Mouse (Mus musculus): ENCODE results near the gene Polr3c. TPM values are rescaled to one million over a fixed set of nuclear protein-coding genes. Genes with fewer than 3 reads are reported as not detected.
A peak's percentile ranks its signal among the peaks of the same experiment; 100 is the strongest.
"Not testable (repeated sequence)": the region's sequence is repeated elsewhere in the genome, so short reads cannot be mapped to it uniquely, and the experiment has no call there.

Gene Polr3c
- polyA plus RNA-seq, 2 experiments: 26.3 to 40.5 TPM

DNA sequence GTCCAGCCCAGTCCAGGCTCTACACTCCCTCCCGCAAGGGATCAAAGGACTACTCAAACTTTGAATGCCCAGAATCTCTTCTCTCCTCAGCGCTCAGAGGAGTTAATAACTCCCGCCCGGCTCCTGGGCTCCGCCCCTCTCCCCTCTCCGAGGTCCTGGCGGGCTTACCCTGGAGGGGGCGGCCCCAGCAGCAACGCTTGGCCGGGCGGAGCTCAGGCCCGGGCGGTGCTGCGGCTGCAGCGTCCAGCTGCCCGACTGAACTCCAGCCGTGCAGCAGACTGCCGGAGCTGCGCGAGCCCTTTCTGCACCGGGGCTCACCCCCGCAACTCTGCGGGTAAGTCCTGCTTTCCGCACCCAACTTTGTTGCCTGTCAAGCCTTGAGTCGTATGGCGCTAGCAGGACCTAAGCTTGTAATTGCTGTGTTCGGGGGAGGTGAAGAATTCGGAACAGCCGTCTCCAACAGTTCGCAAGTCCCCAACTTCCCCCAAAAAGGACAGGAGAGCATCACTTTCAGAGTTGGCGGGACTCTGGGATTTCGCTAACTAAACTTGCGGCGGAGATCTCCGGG, 31.1 kb downstream of the Polr3c start, which contains the start of gene Pias3:
Gene Pias3 (plus strand): TSS at position 187 of the 568 bp plus-strand sequence.
- peaks cover 14% of the 10 kb centered on the region for H3K4me1 ChIP-seq (ENCODE audit: control insufficient read depth, insufficient read depth, low read length)
- under 1% methylated on average over 35 of the region's 35 CpGs for whole genome bisulfite sequencing
- 0 out of 2 replicates have a peak, but pooled peaks have one; percentile 70 for TF ChIP-seq POLR2A (IDR thresholded peaks at IDR 0.05; ENCODE audit: borderline replicate concordance, extremely low read depth, insufficient read depth, insufficient read length)
- no peaks in the 10 kb centered on the region for H3K27me3 ChIP-seq (ENCODE audit: control insufficient read depth, insufficient read depth, low read length)
- H3K9ac ChIP-seq (ENCODE audit: low read depth, low read length, severe bottlenecking): peak within 1 kb of the TSS; percentile 79
- H3K4me2 ChIP-seq (replicated peaks; ENCODE audit: low read depth, low read length, severe bottlenecking): peak within 1 kb of the TSS; percentile 72
- H3K27ac ChIP-seq (replicated peaks; ENCODE audit: low read depth, low read length): peak within 1 kb of the TSS; percentile 91
- H3K9me3 ChIP-seq (ENCODE audit: control insufficient read depth, low read length): no peaks in the 10 kb centered on the region
- peak within 1 kb of the TSS; percentile 81 for H3K4me3 ChIP-seq (replicated peaks; ENCODE audit: low read length)
- ATAC-seq (ENCODE audit: low FRiP score, low read depth) (peak; percentile 85), DNase-seq (ENCODE audit: low spot score) (peak; percentile 88)
- peaks cover 20% of the 10 kb centered on the region for H3K36me3 ChIP-seq (ENCODE audit: control insufficient read depth, insufficient read depth, low read length)

DNA sequence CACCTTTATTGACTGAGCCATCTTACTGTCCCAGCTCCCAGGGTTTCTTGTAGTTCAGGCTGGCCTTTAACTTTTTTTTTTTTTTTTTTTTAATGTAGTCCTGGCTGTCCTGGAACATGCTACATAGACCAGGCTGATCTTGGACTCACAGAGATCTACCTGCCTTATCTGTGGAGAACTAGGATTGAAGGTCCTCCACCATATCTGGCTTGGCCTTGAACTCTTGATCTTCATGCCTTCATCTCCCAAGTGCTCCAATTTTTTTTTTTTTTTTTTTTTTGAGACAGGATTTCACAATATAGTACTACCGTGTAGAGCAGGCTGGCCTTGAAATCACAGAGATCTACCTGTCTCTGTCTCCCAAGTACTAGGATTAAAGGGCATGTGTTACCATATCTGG, 33.8 kb downstream of the Polr3c start:
- Histone ChIP-seq H3K4me1 (ENCODE audit: control insufficient read depth, insufficient read depth, low read length) (peaks cover 12% of the 10 kb centered on the region), H3K27me3 (ENCODE audit: control insufficient read depth, insufficient read depth, low read length) (no peaks in the 10 kb centered on the region), H3K9ac (ENCODE audit: low read depth, low read length, severe bottlenecking) (no peak overlapping the region), H3K27ac (replicated peaks; ENCODE audit: low read depth, low read length) (no peak overlapping the region), H3K9me3 (ENCODE audit: control insufficient read depth, low read length) (no peaks in the 10 kb centered on the region), H3K36me3 (ENCODE audit: control insufficient read depth, insufficient read depth, low read length) (no peaks in the 10 kb centered on the region), H3K4me3 (replicated peaks; ENCODE audit: low read length) (no peak overlapping the region), H3K4me2 (replicated peaks; ENCODE audit: low read depth, low read length, severe bottlenecking) (no peak overlapping the region)
- no peak for TF ChIP-seq POLR2A (IDR thresholded peaks at IDR 0.05; ENCODE audit: borderline replicate concordance, extremely low read depth, insufficient read depth, insufficient read length)
- ATAC-seq (ENCODE audit: low FRiP score, low read depth) (no peak), DNase-seq (ENCODE audit: low spot score) (no peak)
- 86% methylated on average over 1 of the region's 1 CpGs for WGBS

DNA sequence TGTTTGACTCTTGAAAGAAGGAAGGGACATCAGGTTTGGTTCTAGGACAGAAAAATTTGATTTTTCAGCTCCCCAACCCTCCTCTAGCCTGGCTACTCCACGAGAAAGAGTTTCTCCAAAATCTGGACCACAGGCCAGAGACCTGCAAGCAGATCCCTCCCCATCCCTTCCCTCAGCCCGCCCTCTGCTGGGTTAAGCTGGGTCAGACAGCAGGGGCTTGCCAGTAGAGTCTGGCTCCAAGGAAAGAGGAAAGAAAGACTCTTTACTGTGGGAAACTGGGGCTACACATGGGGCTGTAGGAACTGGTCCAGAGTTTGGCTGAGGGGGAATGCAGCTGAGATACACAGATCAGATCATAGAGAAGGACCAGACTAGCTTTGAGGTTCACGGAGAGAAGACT, 34.9 kb downstream of the Polr3c start:
- 14% methylated on average over 3 of the region's 3 CpGs for WGBS
- Histone ChIP-seq H3K9ac (ENCODE audit: low read depth, low read length, severe bottlenecking) (no peak overlapping the region), H3K27ac (replicated peaks; ENCODE audit: low read depth, low read length) (no peak overlapping the region), H3K4me3 (replicated peaks; ENCODE audit: low read length) (no peak overlapping the region), H3K27me3 (ENCODE audit: control insufficient read depth, insufficient read depth, low read length) (no peaks in the 10 kb centered on the region), H3K4me2 (replicated peaks; ENCODE audit: low read depth, low read length, severe bottlenecking) (no peak overlapping the region), H3K36me3 (ENCODE audit: control insufficient read depth, insufficient read depth, low read length) (no peaks in the 10 kb centered on the region), H3K9me3 (ENCODE audit: control insufficient read depth, low read length) (no peaks in the 10 kb centered on the region), H3K4me1 (ENCODE audit: control insufficient read depth, insufficient read depth, low read length) (peaks cover 6% of the 10 kb centered on the region)
- no peak for TF ChIP-seq POLR2A (IDR thresholded peaks at IDR 0.05; ENCODE audit: borderline replicate concordance, extremely low read depth, insufficient read depth, insufficient read length)
- no peak for ATAC-seq (ENCODE audit: low FRiP score, low read depth)
- no peak for DNase-seq (ENCODE audit: low spot score)

DNA sequence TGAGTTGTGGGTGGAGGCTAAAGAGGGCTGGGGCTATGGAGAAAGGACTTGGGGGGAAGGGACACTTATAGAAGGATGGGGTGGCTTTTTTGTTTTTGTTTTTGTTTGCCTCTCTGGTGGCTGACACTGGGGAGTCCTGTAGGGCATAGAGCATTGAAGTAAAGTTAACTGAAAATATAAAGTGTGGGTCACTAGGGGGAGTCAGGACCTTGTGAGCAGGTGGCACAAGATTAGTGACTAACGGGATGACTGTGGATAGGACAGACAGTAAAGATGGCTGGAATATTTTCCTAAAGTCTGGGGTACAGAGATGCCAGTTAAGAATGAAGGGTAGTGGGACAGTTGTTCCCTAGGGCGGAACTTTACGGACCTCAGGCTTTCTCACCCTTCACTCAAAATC, 37.1 kb downstream of the Polr3c start:
- Histone ChIP-seq H3K27ac (replicated peaks; ENCODE audit: low read depth, low read length) (no peak overlapping the region), H3K9ac (ENCODE audit: low read depth, low read length, severe bottlenecking) (no peak overlapping the region), H3K4me2 (replicated peaks; ENCODE audit: low read depth, low read length, severe bottlenecking) (no peak overlapping the region), H3K27me3 (ENCODE audit: control insufficient read depth, insufficient read depth, low read length) (no peaks in the 10 kb centered on the region), H3K9me3 (ENCODE audit: control insufficient read depth, low read length) (no peaks in the 10 kb centered on the region), H3K4me3 (replicated peaks; ENCODE audit: low read length) (no peak overlapping the region), H3K4me1 (ENCODE audit: control insufficient read depth, insufficient read depth, low read length) (0 out of 2 replicates have a peak, but pooled peaks cover 2% of the 10 kb centered on the region), H3K36me3 (ENCODE audit: control insufficient read depth, insufficient read depth, low read length) (no peaks in the 10 kb centered on the region)
- TF ChIP-seq POLR2A (IDR thresholded peaks at IDR 0.05; ENCODE audit: borderline replicate concordance, extremely low read depth, insufficient read depth, insufficient read length): no peak
- ATAC-seq (ENCODE audit: low FRiP score, low read depth): no peak
- DNase-seq (ENCODE audit: low spot score): no peak
- 49% methylated on average over 3 of the region's 3 CpGs for WGBS

DNA sequence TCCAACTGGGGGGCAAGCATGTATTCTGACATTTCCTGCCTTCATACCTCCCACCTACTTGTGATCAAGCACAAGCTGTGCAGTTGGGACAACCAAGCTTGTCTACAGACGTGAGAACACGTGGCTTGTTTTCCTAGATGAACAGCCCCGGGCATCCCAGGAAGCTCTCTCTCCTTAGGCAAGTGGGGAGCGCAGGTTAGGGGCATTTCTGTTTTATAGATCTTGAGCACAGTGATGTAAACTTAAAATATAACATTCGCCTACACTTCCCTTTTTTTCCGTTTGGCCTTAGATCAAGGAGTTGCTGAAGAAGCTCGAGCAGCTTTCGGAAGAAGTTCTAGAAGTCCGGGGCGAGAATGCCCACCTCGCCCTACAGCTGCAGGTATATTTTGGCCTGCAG, 38.6 kb downstream of the Polr3c start:
- DNase-seq (ENCODE audit: low spot score) (no peak), ATAC-seq (ENCODE audit: low FRiP score, low read depth) (no peak)
- no peaks in the 10 kb centered on the region for H3K9me3 ChIP-seq (ENCODE audit: control insufficient read depth, low read length)
- no peak overlapping the region for H3K4me2 ChIP-seq (replicated peaks; ENCODE audit: low read depth, low read length, severe bottlenecking)
- H3K9ac ChIP-seq (ENCODE audit: low read depth, low read length, severe bottlenecking): no peak overlapping the region
- no peaks in the 10 kb centered on the region for H3K36me3 ChIP-seq (ENCODE audit: control insufficient read depth, insufficient read depth, low read length)
- no peak overlapping the region for H3K4me3 ChIP-seq (replicated peaks; ENCODE audit: low read length)
- H3K4me1 ChIP-seq (ENCODE audit: control insufficient read depth, insufficient read depth, low read length): peaks cover 6% of the 10 kb centered on the region; the same call in 1 of the 2 replicates
- 81% methylated on average over 11 of the region's 11 CpGs for WGBS
- H3K27me3 ChIP-seq (ENCODE audit: control insufficient read depth, insufficient read depth, low read length): 0 out of 2 replicates have a peak, but pooled peaks cover 8% of the 10 kb centered on the region
- no peak for TF ChIP-seq POLR2A (IDR thresholded peaks at IDR 0.05; ENCODE audit: borderline replicate concordance, extremely low read depth, insufficient read depth, insufficient read length)
- no peak overlapping the region for H3K27ac ChIP-seq (replicated peaks; ENCODE audit: low read depth, low read length)

DNA sequence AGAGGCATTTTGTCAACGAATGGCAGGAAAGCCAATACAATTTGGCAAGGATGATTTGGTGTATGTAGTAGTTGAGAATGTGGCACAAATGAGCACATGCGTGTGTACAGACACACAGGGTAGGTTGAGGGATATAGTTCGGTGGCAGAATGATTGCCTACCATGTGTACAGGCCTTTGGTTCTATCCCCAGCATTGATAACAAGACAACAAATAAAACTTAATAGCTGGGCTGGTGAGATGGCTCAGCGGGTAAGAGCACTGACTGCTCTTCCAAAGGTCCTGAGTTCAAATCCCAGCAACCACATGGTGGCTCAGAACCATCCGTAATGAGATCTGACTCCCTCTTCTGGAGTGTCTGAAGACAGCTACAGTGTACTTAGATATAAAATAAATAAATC, 41.4 kb downstream of the Polr3c start:
- H3K27me3 ChIP-seq (ENCODE audit: control insufficient read depth, insufficient read depth, low read length): 0 out of 2 replicates have a peak, but pooled peaks cover 11% of the 10 kb centered on the region
- not testable (repeated sequence) for H3K9me3 ChIP-seq (ENCODE audit: control insufficient read depth, low read length); H3K27ac ChIP-seq (replicated peaks; ENCODE audit: low read depth, low read length); H3K36me3 ChIP-seq (ENCODE audit: control insufficient read depth, insufficient read depth, low read length); DNase-seq (ENCODE audit: low spot score); ATAC-seq (ENCODE audit: low FRiP score, low read depth); H3K4me2 ChIP-seq (replicated peaks; ENCODE audit: low read depth, low read length, severe bottlenecking); H3K9ac ChIP-seq (ENCODE audit: low read depth, low read length, severe bottlenecking); H3K4me1 ChIP-seq (ENCODE audit: control insufficient read depth, insufficient read depth, low read length); H3K4me3 ChIP-seq (replicated peaks; ENCODE audit: low read length)
- 91% methylated on average over 5 of the region's 5 CpGs for WGBS
